Mouse (Mus musculus) heart, adult 2 months (tissue): ENCODE data around the gene Mphosph9.

Source experiments
- CTCF ChIP-seq: fragments of 200-600 bp; IDR thresholded peaks from 2 replicates; pipeline ENCODE4 v1.8.1; 2022; ENCODE audit warnings: antibody characterized with exemption, mild to moderate bottlenecking, moderate library complexity
- EP300 ChIP-seq: fragments of 200-500 bp; IDR thresholded peaks from 2 replicates; pipeline ENCODE4 v1.6.1; 2011; ENCODE audit warnings: low read depth, low read length, control low read depth; ENCODE audit not compliant: insufficient read depth
- POLR2A ChIP-seq: fragments of 200-500 bp; IDR thresholded peaks from 2 replicates; pipeline ENCODE4 v1.6.1; 2011; ENCODE audit warnings: mild to moderate bottlenecking, low read depth, low read length, control low read depth; ENCODE audit not compliant: insufficient read depth

- no peak for TF ChIP-seq CTCF
- no peak for TF ChIP-seq POLR2A
- no peak for TF ChIP-seq EP300
Observed at GRCm38 (mm10) chr5:124290216-124290615, 37.6 kb downstream of the Mphosph9 start.
